Mouse (Mus musculus) MEL-GATA-1-ER (cell line): Measurements from ENCODE around the gene Arl3.

Experiments used
- DNase-seq: peaks from one replicate; pipeline ENCODE4 v3.0.0-alpha.2; 2012; ENCODE audit warnings: low read depth; ENCODE audit errors: extremely low read depth

Gene Arl3

DNA sequence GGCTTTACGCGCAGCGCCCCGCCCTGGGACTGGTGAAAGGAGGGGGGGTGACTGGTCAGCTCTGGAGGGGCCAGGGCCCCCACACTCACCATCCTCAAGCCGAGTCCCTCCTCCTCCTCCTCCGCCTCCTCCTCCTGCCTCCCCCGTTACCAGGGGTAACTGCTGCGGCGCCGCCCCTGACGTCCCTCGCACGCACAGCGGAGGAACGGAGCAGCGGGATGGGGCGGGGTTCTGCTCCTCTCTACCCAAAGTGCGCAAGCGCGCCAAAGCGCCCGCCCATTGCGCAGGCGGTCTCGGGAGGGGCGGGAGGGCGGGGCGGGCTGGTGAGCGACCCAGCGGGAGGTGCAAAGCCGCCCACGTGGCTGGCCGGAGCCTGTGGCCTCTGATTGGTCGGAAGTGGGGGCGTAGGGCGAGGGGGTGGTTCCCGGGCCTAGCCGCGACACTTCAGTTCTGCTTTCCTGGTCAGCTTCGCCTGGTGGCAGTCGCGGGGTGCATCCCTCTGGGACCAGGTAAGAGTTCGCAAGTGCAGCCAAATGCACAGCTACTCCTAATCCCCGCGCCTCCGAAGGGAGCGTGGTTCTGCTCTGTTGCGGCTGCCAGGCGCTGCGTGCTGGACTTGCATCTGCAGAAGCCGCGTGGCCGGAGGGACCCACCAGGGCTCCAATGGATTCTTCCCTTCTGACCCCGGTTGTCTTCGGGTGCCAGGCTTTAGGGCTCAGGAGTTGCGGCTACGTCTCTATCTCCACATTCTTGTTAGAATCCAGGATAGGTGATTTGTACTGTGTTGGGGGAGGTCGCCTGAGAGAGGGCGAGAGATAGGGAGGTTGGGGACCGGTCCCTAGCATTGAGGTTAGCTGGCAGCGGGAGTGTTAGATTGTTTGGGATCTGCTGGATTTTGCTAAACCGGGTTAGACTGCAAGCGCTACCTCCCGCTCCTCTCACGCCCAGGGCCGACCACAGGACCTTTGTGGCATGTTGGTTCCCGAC, at the start of gene Arl3, which contains the start of gene Sfxn2:
TSS of gene Arl3 (minus strand) at position 248 of the 987 bp plus-strand sequence.
TSS of gene Sfxn2 (plus strand) at position 415 of the 987 bp plus-strand sequence.
- DNase-seq = peak; percentile 95

DNA sequence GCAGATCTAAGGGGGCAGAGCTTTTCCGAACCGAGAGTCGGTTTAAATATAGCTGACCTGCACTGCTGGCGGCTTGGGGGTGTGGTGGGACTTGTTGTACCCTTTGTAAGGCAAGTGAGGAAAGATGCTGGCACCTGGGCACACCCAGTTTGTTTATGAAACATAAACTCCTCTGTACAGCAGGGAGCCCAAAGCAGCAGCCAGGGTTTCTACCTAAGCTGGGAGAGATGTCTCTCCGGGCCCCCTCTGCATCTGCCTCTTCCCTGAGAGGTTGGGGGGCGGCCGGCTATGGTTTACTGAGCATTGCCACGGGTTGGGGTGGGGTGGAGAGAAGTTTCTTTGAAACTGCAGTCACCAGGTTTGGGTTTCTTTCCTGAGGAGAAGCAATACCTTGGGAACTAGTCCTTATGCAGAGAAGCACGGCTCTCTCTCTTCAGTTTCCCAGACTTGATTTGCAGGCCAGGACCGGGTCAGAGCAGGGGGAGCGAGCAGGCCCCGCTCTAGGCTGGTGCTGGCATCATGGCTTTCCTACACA, 49.7 kb upstream of the Arl3 start:
- DNase-seq = no peak

DNA sequence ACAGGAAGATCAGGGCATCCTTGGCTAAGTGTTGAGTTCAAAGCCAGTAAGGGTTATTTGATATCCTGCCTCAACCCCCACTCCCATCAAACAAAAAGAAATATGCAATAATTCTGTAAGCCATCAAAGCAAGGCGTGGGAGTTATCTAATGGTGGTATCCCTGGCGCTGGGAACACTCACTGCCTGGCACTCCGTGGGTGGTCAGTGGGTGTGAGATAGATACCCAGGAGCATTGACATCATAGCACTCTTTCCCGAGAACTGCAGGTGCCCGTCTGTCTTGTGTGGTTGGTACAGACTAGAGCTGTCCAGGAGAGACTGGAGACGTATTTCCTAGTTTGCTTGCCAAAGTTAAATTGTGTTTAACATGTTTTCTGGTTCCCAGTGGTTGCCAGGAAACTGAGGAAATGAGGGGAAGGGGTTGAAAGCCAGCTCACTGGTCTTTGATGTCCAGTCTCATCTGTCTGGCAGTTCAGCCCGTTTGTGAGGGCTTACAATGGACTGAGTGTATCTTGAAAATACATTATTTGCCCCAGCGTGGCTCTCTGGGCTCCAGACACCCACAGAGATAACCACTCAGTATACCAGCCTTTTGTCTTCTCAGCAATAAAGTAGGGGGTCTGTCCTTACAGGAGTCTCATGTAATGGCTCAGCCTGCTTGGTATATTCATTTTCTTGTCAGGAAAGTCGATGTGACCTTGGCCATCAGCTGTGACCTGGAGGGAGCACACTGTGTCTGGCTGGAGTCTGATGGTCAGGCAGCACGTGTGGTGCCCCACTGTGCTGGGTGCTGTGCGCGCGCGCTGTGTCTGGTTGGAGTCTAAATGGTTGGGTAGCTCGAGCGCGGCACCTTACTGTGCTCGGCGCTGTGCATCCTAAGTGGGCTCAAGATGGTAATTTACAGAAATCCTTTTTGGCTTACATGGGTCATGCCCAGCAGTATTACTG, 48.5 kb upstream of the Arl3 start:
- DNase-seq = no peak

DNA sequence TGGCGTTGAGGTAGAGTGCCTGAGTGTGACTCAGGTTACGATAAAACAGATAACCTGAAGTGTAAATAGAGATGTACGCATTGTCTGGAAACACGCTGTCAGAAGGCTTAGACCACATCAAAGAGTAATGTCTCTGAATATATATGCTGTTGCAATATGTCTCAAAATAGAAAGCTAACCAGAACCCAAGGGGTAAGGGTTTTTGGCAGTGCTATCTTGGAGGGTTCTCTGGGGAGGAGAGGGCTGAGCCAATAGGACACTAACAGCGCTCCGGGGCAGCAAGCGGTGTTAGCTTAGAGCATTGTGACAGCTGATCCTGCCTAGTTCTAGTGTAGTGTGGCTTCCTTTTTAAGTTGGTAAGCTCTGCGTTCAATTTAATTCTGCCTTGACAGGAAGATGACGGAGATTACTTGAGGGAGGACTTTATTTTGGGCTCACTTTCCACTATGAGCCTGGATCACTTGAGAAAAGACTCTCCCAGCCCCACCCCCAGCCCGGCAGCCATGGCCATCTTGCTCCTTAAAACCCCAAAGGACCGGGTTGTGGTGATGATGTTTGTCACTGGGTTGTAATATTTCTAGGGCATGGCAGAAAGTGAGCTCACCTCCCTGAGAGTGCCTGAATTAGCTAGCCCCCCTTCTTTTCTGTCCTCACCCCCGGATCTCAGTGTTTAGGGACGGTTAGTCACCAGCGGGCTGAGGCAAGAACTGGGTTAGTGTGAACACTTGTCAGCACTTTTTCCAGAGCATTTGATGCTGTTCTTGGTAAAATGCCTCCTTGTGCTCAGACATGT, 47.2 kb upstream of the Arl3 start:
- no peak for DNase-seq

DNA sequence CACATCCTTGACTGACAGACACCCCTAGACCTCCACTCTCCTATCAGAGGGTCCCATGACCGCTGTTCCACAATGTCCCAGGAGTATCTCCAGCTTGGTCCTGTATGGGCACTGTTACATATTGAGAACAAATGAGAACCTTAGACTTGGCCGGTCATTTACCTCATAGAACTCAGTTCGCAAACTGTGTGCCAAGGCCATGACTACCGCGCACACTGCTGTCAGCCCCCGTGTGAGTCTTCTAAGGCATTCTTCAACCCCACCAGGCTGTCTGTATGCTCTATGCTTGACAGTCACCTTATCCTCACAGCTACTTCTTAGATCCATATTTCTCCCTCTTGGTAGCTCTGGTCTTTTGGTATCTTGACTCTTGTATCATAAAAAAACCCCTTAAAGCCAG, 46.5 kb upstream of the Arl3 start:
- DNase-seq = no peak

DNA sequence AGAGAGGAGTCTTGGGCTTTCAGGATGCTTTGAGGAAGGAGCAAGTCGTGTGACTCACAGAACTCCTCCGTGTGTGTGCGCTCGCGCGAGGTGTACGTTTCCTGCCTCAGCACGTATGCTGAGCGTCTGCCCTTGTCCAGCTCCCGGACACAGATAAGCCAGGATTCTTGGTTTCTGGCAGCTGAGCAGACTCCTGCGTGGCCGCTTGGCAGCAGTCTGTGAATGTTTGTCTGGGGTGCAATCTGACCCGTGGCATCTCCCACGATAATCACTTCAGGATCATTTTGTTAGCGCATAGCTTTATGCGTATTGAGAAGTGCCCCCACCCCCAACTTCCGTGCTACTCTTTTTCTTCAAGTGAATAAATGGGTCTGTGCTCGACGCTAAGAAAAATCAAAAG, 46.0 kb upstream of the Arl3 start:
- DNase-seq = no peak

DNA sequence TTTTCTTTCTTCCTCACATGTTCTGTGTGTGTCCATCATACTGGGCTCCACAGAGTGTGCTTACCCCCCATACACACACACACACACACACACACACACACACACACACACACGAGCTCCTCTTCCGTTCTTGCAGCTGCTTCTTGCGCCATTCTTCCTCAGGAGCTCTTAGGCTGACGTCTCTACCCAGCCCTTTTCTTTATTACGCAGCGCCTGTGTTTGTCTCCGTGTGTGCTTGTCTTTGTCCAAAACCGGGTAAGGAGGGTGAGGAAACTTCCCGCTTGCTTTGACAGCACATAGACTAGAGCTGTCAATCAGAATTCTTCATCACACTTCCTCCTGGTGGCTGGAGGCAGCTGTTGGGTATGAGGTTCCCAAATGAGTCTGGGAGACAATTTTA, 45.3 kb upstream of the Arl3 start:
- DNase-seq = no peak

DNA sequence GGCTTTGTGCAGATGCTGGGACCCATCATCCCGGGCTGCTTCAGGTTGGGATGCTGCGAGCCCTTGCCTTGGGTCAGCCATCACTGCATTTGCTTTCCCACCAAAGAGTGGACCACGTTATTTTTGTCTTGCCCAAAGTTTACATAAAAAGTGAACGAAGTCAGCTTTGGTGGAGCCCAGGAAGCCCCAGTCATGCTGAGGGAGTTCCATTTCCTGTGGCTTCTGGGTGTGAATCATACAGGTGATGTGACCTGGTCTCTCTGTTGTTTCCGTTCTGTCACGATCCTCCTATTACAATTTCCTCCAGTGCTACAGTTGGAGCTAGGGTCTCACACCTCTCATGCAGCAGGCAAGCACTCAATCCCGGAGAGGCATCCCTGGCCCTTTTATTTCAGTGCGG, 44.4 kb upstream of the Arl3 start:
- DNase-seq = no peak

DNA sequence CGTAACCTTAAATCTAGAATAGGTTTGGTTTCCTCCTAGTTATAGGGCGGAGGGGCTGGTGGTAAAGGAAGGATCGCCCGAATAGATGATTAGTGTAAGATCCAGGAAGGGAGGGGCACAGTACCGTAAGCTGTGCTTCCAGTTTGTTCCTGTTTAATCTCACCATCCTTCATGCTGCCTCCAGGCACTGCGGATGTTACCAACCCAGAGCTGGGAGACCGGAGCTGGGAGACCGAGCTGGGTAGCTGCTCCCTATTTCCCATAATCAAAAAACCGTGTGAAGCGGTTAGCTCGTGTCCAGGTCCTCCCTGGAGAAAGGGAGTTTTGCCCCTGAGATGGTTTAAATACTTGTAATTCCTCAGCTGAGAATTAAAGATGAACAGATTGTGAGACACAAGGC, 43.4 kb upstream of the Arl3 start:
- no peak for DNase-seq

DNA sequence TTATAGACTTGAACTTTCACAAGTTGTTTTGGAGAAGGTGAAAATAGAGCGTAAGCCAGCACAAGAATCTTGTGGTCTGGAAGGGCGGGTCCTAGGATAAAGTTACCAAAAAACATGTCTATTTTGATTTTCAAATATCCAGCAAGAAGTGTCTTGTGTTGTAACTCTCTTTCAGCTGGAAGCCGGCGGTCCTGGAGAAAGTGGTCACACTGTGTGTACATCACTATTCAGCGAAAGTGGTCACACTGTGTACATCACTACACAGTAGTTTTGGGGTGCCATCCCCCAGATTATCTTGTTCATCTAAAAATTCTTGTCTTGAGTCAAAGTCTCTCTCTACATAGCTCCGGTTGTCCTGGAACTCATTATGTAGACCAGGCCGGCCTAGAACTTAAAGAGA, 35.2 kb upstream of the Arl3 start:
- no peak for DNase-seq

DNA sequence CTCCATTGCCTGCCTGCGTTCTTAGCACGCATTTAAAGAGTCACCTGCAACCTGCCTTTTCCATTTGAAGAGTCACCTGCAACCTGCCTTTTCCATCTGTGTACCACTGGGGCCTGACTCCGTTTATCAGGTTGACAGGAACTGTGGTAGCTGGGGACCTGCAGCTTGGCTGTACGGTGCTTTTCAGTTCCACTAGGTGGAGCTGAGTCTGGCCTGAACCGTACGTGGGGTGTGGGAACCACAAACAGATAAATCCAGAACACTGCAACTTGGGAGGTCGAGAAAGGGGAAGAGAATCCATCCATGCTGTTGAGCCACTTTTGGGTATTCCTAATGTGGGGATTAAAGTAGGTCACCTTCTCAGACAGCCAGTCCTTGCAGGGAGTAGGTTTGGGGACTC, 34.4 kb upstream of the Arl3 start:
- peak; percentile 72 for DNase-seq

DNA sequence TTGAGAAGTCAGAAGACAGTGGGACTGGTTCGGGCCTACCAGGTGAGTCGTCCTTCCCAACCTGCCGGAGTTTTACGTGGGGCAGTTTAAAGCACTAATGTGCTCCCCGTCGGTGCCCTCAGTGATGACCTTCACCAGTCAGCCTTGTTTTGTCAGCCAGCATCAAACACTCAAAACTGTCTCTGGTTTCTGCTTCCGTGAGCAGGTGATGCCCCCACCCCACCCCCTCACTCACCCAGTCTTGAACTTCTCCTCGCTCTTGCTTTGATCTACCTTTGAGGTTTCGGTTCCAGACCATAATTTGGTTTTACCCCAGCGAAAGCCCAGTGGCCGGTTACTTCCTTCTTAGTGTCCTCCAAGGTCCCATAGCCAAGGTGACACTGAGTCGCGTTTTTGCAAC, 33.7 kb upstream of the Arl3 start:
- no peak for DNase-seq

DNA sequence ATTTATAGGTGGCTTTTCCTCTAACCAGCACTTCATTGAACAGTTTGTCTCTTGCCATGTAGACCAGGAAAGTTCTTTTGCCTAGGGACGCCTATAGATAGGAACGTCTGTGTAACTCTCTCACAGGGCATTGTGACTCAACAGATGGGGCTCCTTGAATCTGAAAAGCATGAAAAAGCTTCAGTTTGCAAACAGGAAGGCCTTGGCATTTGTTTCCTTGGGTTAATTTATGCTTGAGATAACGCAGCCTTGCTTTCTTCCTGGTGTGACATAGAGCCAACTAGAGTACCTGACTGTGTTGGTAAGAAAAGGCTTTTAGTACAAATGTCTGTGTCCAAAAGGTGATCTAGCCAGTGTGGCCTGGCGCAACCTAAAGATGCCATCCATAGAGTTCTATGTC, 29.4 kb upstream of the Arl3 start:
- no peak for DNase-seq

DNA sequence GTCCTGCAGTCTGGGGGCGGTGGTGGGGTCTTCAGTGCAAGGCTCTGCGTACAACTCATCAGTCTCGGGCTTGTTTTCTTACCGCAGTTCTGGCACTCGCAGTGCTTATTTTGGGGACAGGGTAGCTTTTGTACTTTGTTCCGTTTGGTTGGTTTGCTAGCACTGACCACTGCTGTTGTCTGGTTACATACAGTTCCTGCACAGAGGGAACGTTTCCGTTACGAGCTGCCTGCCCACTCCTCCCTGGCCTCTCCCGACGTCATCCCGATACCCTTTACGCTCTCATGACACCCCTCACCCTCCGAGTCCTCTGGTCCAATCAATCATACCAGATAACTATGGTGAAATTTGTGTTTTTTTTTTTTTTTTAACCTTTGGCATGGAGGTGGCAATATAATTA, 28.5 kb upstream of the Arl3 start:
- no peak for DNase-seq

DNA sequence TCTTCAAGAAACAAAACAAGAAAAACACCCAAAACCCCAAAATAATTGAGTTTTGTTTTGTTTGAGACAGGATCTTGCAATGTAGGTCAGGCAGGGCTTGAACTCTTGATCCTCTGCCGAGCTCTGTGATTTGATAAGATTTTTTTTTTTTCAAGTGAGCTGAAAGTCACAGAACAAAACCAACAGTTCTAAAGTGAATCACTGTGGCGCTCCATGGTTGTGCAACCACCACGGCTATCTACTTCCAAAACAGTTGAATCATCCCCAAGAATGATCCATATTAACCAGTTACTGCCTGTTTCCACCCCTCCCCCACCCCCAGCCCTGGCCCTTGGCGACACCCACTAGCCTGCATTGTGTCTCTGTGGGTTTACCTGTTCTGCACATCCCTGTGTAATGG, 27.4 kb upstream of the Arl3 start:
- no peak for DNase-seq

DNA sequence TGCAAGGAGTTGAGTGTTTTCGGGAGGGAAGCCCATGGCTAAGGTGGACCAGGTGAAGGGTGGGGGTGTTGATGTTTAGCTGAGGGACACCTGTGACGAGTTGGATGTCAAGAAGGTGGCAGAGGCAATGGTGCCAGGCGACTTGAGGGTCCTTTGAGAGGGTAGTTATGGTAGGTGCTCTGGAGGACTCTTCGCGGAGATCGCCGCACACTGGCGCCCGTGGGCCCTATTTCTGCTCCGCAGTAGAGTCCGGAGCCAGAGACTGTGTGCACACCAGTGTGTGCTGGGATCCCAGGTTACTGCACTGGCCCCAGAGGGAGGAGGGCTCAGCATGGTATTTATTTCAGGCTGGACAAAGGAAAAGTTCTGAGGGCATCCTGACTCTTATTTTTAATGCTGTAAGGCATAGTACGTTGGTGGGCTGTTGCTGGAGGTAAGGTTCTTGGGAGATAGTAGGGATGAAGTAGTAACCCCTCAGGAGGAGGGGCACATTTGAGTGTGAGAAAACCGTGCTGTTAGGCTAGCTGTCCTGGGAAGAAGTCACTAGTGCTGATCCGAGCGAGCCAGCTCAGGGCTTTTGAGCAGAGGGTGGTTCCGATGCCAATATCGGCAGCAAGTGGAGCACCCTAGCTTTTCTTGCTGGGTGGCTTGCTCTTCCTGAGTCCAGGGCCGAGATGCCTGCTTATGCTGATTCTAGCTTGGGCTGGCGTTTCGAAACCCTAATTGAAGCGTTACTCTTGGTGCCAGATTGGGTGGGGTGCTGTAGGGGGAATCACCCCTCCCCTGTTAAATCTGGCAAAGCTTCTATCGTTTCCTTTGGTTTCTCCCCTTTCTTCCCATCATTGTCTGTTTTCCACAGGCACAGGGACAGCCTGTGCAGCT, 26.6 kb upstream of the Arl3 start:
- DNase-seq = peak; percentile 16

DNA sequence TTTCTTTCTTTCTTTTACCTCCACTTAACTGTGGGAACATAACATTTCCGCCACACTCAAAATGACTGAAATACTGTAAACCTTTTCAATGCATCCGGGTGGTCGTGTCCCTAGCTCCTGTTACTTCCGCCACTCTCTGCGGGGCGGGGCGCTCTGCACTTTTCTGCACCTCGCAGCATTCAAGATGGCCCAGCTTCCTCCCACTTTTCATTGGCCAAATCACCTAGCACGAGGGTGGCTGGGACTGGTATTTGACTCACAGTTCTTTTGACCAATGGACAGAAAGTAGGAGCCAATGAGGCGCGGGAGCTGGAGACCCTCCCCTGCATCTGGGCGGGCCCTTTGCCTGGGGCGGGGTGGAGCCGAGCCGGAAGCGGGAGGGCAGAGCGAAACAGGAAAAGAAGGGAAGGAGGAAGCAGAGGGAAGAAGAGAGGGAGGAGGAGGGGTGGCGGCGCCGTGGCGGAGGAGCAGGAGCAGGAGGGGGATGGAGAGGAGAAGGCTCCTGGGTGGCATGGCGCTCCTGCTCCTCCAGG, 25.8 kb upstream of the Arl3 start, which contains the start of gene Wbp1l:
TSS of gene Wbp1l (plus strand) at position 365 of the 533 bp plus-strand sequence.
- DNase-seq = peak; percentile 100

DNA sequence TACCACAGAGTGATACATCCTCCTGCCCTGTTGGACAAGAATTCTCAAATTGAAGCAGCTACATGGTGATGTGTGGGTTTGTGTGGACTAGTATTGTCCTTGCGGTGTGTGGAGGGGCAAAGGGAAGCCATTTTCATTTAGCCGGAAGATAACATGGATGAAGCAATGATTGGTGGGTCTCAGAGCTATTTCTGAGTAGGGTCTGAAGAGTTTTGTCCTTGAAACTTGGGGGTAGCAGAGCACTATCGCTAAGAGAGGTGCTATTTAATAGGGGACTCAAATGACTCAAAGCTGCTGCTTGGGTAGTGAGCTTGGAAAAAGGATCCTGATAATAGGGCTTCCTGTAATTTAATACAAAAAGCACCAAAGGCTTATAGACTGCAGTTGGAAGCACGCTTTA, 25.2 kb upstream of the Arl3 start:
- no peak for DNase-seq

DNA sequence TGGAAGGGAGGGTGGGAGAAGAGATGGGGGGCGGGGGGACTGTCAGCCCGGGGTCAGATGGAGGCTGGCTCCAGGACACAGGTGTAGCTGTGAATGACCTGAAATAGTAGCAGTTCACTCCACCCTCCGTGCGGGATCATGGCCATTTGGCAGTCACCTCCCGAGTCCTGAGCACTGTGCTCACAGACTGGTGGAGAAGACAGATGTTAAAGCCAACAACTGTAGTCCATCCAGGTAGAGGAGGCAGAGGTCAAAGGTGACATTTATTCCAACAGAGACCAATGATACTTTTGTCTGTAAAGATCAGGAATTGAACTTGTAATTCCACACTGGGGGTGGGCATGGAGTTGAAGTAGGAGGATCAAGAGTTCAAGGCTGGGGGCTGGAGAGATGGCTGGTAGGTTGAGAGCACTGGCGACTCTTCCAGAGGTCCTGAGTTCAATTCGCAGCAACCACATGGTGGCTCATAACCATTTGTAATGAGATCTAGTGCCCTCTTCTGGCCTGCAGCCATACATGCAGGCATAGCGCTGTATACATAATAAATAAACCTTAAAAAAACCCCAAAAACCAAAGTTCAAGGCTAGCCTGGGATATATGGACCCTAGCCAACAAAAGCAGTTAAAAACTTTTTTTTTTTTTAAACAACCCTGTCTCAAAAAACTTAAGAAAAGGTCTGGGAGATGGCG, 19.9 kb upstream of the Arl3 start:
- no peak for DNase-seq
